Mouse (Mus musculus) small intestine, adult 2 months (tissue): Measurements from ENCODE around the gene Moap1.

Experiments used
- CTCF ChIP-seq: fragments of 200-500 bp; IDR thresholded peaks from 2 replicates; pipeline ENCODE4 v1.5.1; 2012; ENCODE audit warnings: low read depth, mild to moderate bottlenecking, control low read depth, inconsistent platforms, low read length, moderate library complexity, mixed read lengths; ENCODE audit not compliant: insufficient replicate concordance, insufficient read length; ENCODE audit errors: extremely low read depth
- POLR2A ChIP-seq: fragments of 200-500 bp; IDR thresholded peaks from 2 replicates; pipeline ENCODE4 v1.6.1; 2012; ENCODE audit warnings: low read depth, mild to moderate bottlenecking, control low read depth, inconsistent platforms, low read length, moderate library complexity

GRCm38 (mm10) chr12:102763696-102764095 lies 20.2 kb upstream of the Moap1 start:
- TF ChIP-seq CTCF (no peak), POLR2A (no peak)
